ENCODE assay signal across 11 mouse cellular contexts in genomic region chr3:149233191-149233641, GRCm38 (mm10).
DNase-seq lines count a peak whose midpoint lies in the region; TF ChIP-seq lines count a peak whose summit lies in the region.
"Had no signal": no experiment of that assay in that cellular context is flagged by ENCODE, and none has a peak within 500 bp of the region (broad histone marks: within the 10 kb centered on the region; RNA-seq: fewer than 3 reads in every experiment).

No protein-coding gene starts in this region.

- no peak for TF ChIP-seq CTCF in gastrocnemius, adult 2 months (IDR thresholded peaks at IDR 0.05)
- no peak for TF ChIP-seq CTCF in left cerebral cortex, adult 2 months (IDR thresholded peaks at IDR 0.05)

- H3K27ac ChIP-seq in gastrocnemius, adult 2 months, result 0 out of 2 replicates have a peak overlapping the region, but pooled peaks have one; percentile 24
- peak overlapping the region; percentile 20 for H3K27ac ChIP-seq in left cerebral cortex, adult 2 months
- H3K27ac ChIP-seq: forebrain, embryonic 12.5 days; liver, embryonic 15.5 days; midbrain, embryonic 13.5 days had no signal

- DNase-seq in gastrocnemius, adult 2 months, result no peak
- DNase-seq in gastrocnemius, postnatal 14 days, result no peak
- DNase-seq in layer of hippocampus, adult 11-12 months (ENCODE audit: low spot score), result peak; percentile 32
- no peak for DNase-seq in layer of hippocampus, postnatal 10 days (ENCODE audit: low spot score in 2 of 2)
- peak; percentile 14 for DNase-seq in 416B (ENCODE audit: low read depth)
- DNase-seq in left cerebral cortex, adult 2 months (ENCODE audit: extremely low spot score in 1 of 2, low spot score in 2 of 2), result peak; percentile 22 to 59
- DNase-seq in embryo, embryonic 10 days (ENCODE audit: low spot score), result no peak
- no peak for DNase-seq in cerebellum, adult 18-20 months

- intact Hi-C loops in gastrocnemius, adult 2 months (cut with DNase I), result no loop called here
- intact Hi-C loops in gastrocnemius, postnatal 14 days (cut with DNase I; ENCODE audit: low total_unique reads), result no loop called here
- intact Hi-C loops in left cerebral cortex, adult 2 months (cut with DNase I), result loop anchor here (1.0 to 5.0 kb wide), 2 partner anchors 209 to 244 kb away; no protein-coding TSS in a partner anchor

- H3K4me3 ChIP-seq in gastrocnemius, adult 2 months, result no peak overlapping the region
- H3K4me3 ChIP-seq in left cerebral cortex, adult 2 months, result no peak overlapping the region
- H3K4me3 ChIP-seq: forebrain, embryonic 12.5 days; liver, embryonic 15.5 days; midbrain, embryonic 13.5 days had no signal

Comparison
In these comparisons a context has a peak if more than half of its experiments do, and no peak if none do; other contexts are left out.
1. DNase-seq: peak in layer of hippocampus, adult 11-12 months (single experiment), 416B (single experiment) and left cerebral cortex, adult 2 months (2 of 2); none in gastrocnemius, adult 2 months (single experiment), gastrocnemius, postnatal 14 days (single experiment), layer of hippocampus, postnatal 10 days (0 of 2), embryo, embryonic 10 days (single experiment) and cerebellum, adult 18-20 months (0 of 2).